Mouse (Mus musculus) splenic B cell, adult 2 months (primary cell): ENCODE data around the gene Fibp.

ENCODE experiments used
- DNase-seq: peaks from one replicate; pipeline ENCODE4 v3.0.0-alpha.2; 2011; ENCODE audit warnings: low read depth, low spot score
- H3K27me3 ChIP-seq: 2 replicates; pipeline ENCODE4 v1.6.1; 2012; ENCODE audit warnings: mild to moderate bottlenecking, low read length, moderate library complexity, mixed read lengths; ENCODE audit not compliant: control insufficient read depth, poor library complexity, insufficient read depth, severe bottlenecking
- H3K36me3 ChIP-seq: 2 replicates; pipeline ENCODE4 v1.6.1; 2012; ENCODE audit warnings: mild to moderate bottlenecking, low read length, moderate library complexity, mixed read lengths; ENCODE audit not compliant: control insufficient read depth, poor library complexity, insufficient read depth, severe bottlenecking

Gene Fibp

GRCm38 (mm10) chr19:5460465-5460911, at the start of gene Fibp:
TSS of gene Fibp (plus strand) at chr19:5460615.
- peaks cover 3% of the 10 kb centered on the region; the same call in 1 of the 2 replicates for H3K36me3 ChIP-seq
- DNase-seq: peak; percentile 88
- no peaks in the 10 kb centered on the region for H3K27me3 ChIP-seq

- Histone ChIP-seq H3K27me3 (no peaks in the 10 kb centered on the region), H3K36me3 (peaks cover 2% of the 10 kb centered on the region; the same call in 1 of the 2 replicates)
- DNase-seq: no peak
Observed at GRCm38 (mm10) chr19:5410641-5411040, 49.8 kb upstream of the Fibp start.

DNA sequence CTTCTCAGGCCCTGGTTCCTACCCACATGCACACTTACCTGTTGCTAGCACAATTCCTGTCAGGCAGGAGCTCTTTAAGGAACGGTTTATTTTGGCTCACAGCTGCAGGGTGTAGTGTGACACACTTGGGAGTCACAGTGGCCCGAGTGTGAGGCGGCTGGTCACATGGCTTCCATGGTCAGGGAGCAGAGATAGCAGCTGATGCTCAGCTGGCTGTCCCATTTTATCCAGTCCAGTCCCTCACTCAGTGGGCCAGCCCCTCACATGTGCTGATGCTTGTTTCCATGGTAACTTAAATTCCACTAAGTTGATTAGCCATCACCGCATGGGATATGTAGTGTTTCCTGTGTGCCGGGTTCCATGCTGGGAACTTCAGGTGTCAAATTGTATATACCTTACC, 48.5 kb upstream of the Fibp start:
- DNase-seq: no peak
- Histone ChIP-seq H3K36me3 (peaks cover 4% of the 10 kb centered on the region), H3K27me3 (no peaks in the 10 kb centered on the region)

DNA sequence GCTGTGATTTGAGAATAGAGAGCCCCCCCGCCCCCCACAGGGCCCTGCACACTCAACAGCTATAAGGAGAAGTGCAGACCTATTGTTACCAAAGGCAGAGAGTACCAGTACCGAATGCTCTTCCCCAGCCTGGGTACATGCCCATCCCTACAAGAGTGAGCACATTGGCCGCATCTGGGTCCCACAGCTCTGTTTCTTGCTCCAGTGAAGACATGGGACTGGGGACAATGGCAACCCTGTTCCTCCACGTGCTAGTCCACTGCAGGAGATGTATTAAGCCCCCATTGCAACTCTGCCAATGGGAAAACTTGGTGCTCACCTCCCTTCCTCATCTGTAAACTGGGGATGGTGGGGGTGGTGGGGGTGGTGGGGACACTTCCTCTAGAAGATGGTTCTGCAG, 46.6 kb upstream of the Fibp start:
- DNase-seq: no peak
- peaks cover 8% of the 10 kb centered on the region for H3K36me3 ChIP-seq
- no peaks in the 10 kb centered on the region for H3K27me3 ChIP-seq

GRCm38 (mm10) chr19:5414534-5414957, 45.9 kb upstream of the Fibp start:
- H3K36me3 ChIP-seq: peaks cover 5% of the 10 kb centered on the region; the same call in 1 of the 2 replicates
- no peak for DNase-seq
- no peaks in the 10 kb centered on the region for H3K27me3 ChIP-seq

GRCm38 (mm10) chr19:5418750-5419466, 41.5 kb upstream of the Fibp start:
- DNase-seq: no peak
- Histone ChIP-seq H3K36me3 (peaks cover 8% of the 10 kb centered on the region), H3K27me3 (no peaks in the 10 kb centered on the region)

DNA sequence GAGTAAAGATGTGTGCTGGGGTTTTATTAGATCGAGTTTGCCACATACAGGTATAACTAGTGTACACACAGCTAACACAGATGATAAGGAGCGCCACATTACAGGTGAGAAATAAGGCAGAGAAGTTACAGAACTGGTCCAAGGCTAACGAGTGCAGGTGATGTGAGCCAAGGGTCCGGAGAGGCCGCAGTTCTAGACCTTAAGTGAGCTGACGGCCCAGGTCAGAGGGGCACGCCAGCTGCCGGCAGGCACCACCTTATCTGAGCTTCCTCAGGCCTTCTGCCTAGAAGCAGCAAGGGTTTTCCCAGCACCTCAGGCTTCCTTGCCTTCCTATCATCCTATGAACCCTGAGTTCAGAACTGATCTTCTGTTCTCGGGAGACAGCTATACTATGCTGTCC, 40.8 kb upstream of the Fibp start:
- DNase-seq: no peak
- Histone ChIP-seq H3K36me3 (peaks cover 8% of the 10 kb centered on the region), H3K27me3 (no peaks in the 10 kb centered on the region)

DNA sequence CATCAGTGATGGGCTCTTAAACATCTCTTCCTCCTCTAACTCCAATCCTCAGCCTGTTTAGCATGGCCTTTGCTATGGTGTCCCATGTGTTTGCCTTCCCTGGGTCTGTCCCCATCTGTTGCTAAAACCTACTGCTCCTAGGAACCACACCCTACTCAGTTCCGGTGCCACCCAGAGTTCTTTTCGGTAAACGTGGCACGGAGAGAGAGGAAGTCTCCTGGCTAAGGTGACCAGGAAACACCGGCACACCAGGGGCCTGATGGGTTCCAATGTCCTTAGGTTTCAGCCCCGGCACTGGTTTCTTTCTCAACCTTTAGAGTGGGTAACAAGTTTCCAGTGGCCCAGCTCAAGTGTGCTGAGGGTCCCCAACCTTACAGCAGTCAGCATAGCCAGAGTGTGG, 39.8 kb upstream of the Fibp start:
- no peaks in the 10 kb centered on the region for H3K27me3 ChIP-seq
- no peak for DNase-seq
- peaks cover 8% of the 10 kb centered on the region for H3K36me3 ChIP-seq

GRCm38 (mm10) chr19:5421784-5422183, 38.6 kb upstream of the Fibp start:
- peaks cover 6% of the 10 kb centered on the region for H3K36me3 ChIP-seq
- no peak for DNase-seq
- H3K27me3 ChIP-seq: no peaks in the 10 kb centered on the region

GRCm38 (mm10) chr19:5422267-5422666, 38.1 kb upstream of the Fibp start:
- peaks cover 6% of the 10 kb centered on the region for H3K36me3 ChIP-seq
- no peak for DNase-seq
- no peaks in the 10 kb centered on the region for H3K27me3 ChIP-seq

- Histone ChIP-seq H3K36me3 (peaks cover 6% of the 10 kb centered on the region), H3K27me3 (no peaks in the 10 kb centered on the region)
- no peak for DNase-seq
Observed at GRCm38 (mm10) chr19:5422895-5423443, 37.4 kb upstream of the Fibp start.

DNA sequence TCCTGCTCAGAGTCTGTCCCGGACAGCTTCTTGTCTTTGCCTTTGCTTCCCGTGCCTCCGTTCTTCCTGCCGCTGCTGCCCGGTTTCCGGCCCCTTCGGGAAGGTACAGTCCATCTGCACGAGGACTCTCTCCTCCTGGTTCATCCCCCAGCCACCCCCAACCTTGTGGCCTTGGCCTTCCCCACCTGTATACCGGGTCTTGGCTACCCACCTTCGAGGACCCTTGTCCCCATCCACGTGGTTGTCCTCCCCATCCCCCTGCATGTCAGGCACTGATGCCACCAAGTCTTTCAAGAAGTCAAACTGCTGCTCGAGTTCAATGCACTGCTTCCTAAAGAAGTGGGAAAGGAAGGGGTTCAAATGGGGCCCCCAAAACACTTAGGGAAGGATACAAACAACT, 36.9 kb upstream of the Fibp start:
- DNase-seq: no peak
- Histone ChIP-seq H3K27me3 (no peaks in the 10 kb centered on the region), H3K36me3 (peaks cover 3% of the 10 kb centered on the region)

DNA sequence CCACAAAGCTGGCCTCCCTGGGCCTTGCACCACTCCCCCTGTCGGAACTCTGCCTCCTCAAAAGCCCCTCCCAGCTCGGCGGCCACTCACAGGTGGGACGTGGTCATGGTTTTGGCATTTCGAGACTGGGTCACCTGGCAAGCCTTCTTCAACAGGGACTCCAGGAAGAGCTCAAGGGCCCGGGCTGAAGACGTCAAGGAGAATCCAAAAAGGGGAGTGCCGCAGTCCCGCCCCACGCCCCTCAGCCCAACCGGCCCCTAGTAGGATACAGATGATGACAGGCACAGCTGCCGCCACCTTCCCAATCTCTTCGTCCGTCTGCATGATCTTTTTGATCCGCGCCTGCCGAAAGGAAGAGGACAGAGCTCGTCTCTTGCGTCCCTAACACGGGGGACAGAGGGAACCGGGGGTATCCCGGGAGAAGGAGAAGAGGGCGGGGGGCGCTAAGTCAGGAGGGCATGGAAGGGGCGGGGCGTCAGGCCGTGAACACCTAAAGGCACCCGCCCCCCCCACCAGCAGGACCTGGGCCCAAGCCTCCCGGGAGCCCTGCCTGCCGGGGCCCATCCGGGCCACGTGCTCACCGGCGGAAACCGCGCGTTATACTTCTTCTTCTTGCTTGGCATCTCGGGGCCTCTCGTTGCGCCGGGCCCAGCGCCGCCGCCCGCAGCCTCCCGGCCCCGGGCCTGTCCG, 36.2 kb upstream of the Fibp start:
- no peak for DNase-seq
- H3K36me3 ChIP-seq: peaks cover 3% of the 10 kb centered on the region
- no peaks in the 10 kb centered on the region for H3K27me3 ChIP-seq

GRCm38 (mm10) chr19:5424782-5425741, 35.4 kb upstream of the Fibp start, which contains the start of the genes Drap1 and AI837181:
TSS of gene Drap1 (minus strand) at chr19:5424979.
TSS of gene AI837181 (plus strand) at chr19:5425144.
- H3K36me3 ChIP-seq: peaks cover 3% of the 10 kb centered on the region
- peak; percentile 96 for DNase-seq
- H3K27me3 ChIP-seq: no peaks in the 10 kb centered on the region
